Mouse (Mus musculus) myocyte (in vitro differentiated cells): ENCODE results near the gene Gm45140. TPM values are rescaled to one million over a fixed set of nuclear protein-coding genes. Genes with fewer than 3 reads are reported as not detected.

ENCODE experiments used
- H3K27me3 ChIP-seq: one replicate; pipeline ENCODE4 v1.6.1; 2011; ENCODE audit not compliant: control insufficient read depth, insufficient read depth, insufficient read length
- H3K36me3 ChIP-seq: one replicate; pipeline ENCODE4 v1.6.1; 2011; ENCODE audit not compliant: control insufficient read depth, insufficient read depth
- H3K4me2 ChIP-seq: one replicate; pipeline ENCODE4 v1.6.1; 2011; ENCODE audit warnings: low read depth, control low read depth
- H3K4me3 ChIP-seq: one replicate; pipeline ENCODE4 v1.5.1; 2011; ENCODE audit warnings: mild to moderate bottlenecking, control low read depth, moderate library complexity
- H3K79me2 ChIP-seq: one replicate; pipeline ENCODE4 v1.6.1; 2011; ENCODE audit not compliant: control insufficient read depth, insufficient read depth
- H3ac ChIP-seq: one replicate; pipeline ENCODE4 v1.6.1; 2011; ENCODE audit not compliant: control insufficient read depth, insufficient read length
- CEBPB ChIP-seq: IDR thresholded peaks from 2 replicates; pipeline ENCODE4 v1.6.1; 2011; ENCODE audit warnings: mild to moderate bottlenecking, moderate library complexity; ENCODE audit not compliant: poor library complexity, insufficient read depth, severe bottlenecking
- E2F4 ChIP-seq: IDR thresholded peaks from one replicate; pipeline ENCODE4 v1.6.1; 2011; ENCODE audit warnings: mild to moderate bottlenecking, control low read depth, moderate library complexity; ENCODE audit not compliant: insufficient read depth
- MAX ChIP-seq: IDR thresholded peaks from one replicate; pipeline ENCODE4 v1.6.1; 2011; ENCODE audit warnings: low read depth, mild to moderate bottlenecking, control low read depth
- MYOD1 ChIP-seq, 3 experiments: IDR thresholded peaks; one replicate each; pipeline ENCODE4 v1.6.1; 2011; ENCODE audit warnings: control low read depth in 2 of 3, low read depth in 2 of 3, mild to moderate bottlenecking in 2 of 3, moderate library complexity in 1 of 3; ENCODE audit not compliant: insufficient read length in 2 of 3, control insufficient read depth in 1 of 3
- MYOG ChIP-seq, 3 experiments: IDR thresholded peaks; one replicate each; pipeline ENCODE4 v1.6.1; 2011; ENCODE audit warnings: control low read depth in 2 of 3, low read depth in 2 of 3, mild to moderate bottlenecking in 2 of 3; ENCODE audit not compliant: insufficient read length in 2 of 3, control insufficient read depth in 1 of 3, insufficient read depth in 1 of 3
- POLR2A ChIP-seq: IDR thresholded peaks from one replicate; pipeline ENCODE4 v1.6.1; 2011; ENCODE audit warnings: low read depth, mild to moderate bottlenecking, control low read depth, moderate library complexity; ENCODE audit not compliant: insufficient read length
- POLR2AphosphoS2 ChIP-seq: IDR thresholded peaks from one replicate; pipeline ENCODE4 v1.6.1; 2011; ENCODE audit warnings: low read depth, control low read depth; ENCODE audit not compliant: insufficient read length
- REST ChIP-seq: IDR thresholded peaks from one replicate; pipeline ENCODE4 v1.6.1; 2011; ENCODE audit warnings: mild to moderate bottlenecking, control low read depth, moderate library complexity; ENCODE audit not compliant: insufficient read depth, insufficient read length
- SRF ChIP-seq: IDR thresholded peaks from one replicate; pipeline ENCODE4 v1.6.1; 2011; ENCODE audit warnings: low read depth; ENCODE audit not compliant: control insufficient read depth, insufficient read length
- TCF12 ChIP-seq: IDR thresholded peaks from one replicate; pipeline ENCODE4 v1.6.1; 2011; ENCODE audit warnings: mild to moderate bottlenecking, control low read depth; ENCODE audit not compliant: poor library complexity, insufficient read depth, severe bottlenecking
- TCF3 ChIP-seq: IDR thresholded peaks from one replicate; pipeline ENCODE4 v1.6.1; 2011; ENCODE audit warnings: low read depth, control low read depth; ENCODE audit not compliant: insufficient read length
- USF1 ChIP-seq: IDR thresholded peaks from one replicate; pipeline ENCODE4 v1.6.1; 2011; ENCODE audit warnings: low read depth, mild to moderate bottlenecking, control low read depth, moderate library complexity
- polyA plus RNA-seq: library from polyadenylated mRNA; unstranded; fragments of >200 nt; fragmentation: generic; extraction: Trizol; gene quantifications from one replicate; pipeline ENCODE4 v1.2.1, GENCODE M21; 2012; ENCODE audit warnings: missing spikeins

Gene Gm45140
- polyA plus RNA-seq, 1 experiment, result 2.6 TPM

- Histone ChIP-seq H3K36me3 (no peaks in the 10 kb centered on the region), H3ac (no peak overlapping the region)
Measured at GRCm38 (mm10) chr6:87763376-87764280, 72.0 kb downstream of the Gm45140 start.

GRCm38 (mm10) chr6:87762161-87762560 lies 73.4 kb downstream of the Gm45140 start:
- Histone ChIP-seq H3K4me3 (no peak overlapping the region), H3K79me2 (no peaks in the 10 kb centered on the region), H3K27me3 (peaks cover 20% of the 10 kb centered on the region), H3K4me2 (no peak overlapping the region), H3ac (no peak overlapping the region), H3K36me3 (no peaks in the 10 kb centered on the region)
- TF ChIP-seq MYOG (IDR thresholded peaks at IDR 0.05; ENCODE audit: control insufficient read depth in 1 of 3, insufficient read depth in 1 of 3, insufficient read length in 2 of 3, low read depth in 2 of 3) (no peak), REST (no peak), TCF3 (no peak), USF1 (no peak), CEBPB (no peak), POLR2AphosphoS2 (no peak), POLR2A (no peak), SRF (no peak), TCF12 (no peak), MAX (no peak), E2F4 (no peak), MYOD1 (IDR thresholded peaks at IDR 0.05; ENCODE audit: control insufficient read depth in 1 of 3, insufficient read length in 2 of 3, low read depth in 2 of 3) (no peak)

More at GRCm38 (mm10) chr6:87763376-87764280, 72.0 kb downstream of the Gm45140 start:
- no peak overlapping the region for H3K4me3 ChIP-seq
- H3K27me3 ChIP-seq, result peaks cover 20% of the 10 kb centered on the region
- no peaks in the 10 kb centered on the region for H3K79me2 ChIP-seq
- no peak overlapping the region for H3K4me2 ChIP-seq
- no peak for TF ChIP-seq REST
- no peak for TF ChIP-seq POLR2AphosphoS2
- TF ChIP-seq TCF3, result no peak
- TF ChIP-seq E2F4, result no peak
- no peak for TF ChIP-seq TCF12
- TF ChIP-seq MYOG (IDR thresholded peaks at IDR 0.05; ENCODE audit: control insufficient read depth in 1 of 3, insufficient read depth in 1 of 3, insufficient read length in 2 of 3, low read depth in 2 of 3), result no peak
- TF ChIP-seq MAX, result no peak
- no peak for TF ChIP-seq MYOD1 (IDR thresholded peaks at IDR 0.05; ENCODE audit: control insufficient read depth in 1 of 3, insufficient read length in 2 of 3, low read depth in 2 of 3)
- TF ChIP-seq USF1, result no peak
- TF ChIP-seq CEBPB, result no peak
- no peak for TF ChIP-seq SRF
- no peak for TF ChIP-seq POLR2A

DNA sequence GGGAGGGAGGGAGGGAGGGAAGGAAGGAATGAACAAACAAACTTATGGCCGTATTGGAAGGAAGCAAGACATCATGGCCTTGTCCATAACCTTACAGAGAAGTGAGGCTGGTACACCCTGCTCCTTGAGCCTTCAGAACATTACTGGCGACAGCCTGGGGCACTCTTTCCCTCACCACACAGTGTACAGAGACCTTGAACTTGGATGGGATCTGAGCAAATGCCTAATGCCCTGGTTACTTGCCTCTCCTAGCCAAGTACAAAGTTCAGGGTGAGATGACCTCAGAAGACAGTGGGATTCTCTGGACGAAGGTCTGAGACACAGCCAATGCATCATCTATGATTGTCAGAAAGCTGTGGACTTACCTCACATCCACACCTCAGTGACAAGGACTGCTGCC lies 75.7 kb downstream of the Gm45140 start:
- Histone ChIP-seq H3K27me3 (peaks cover 25% of the 10 kb centered on the region), H3K36me3 (no peaks in the 10 kb centered on the region), H3K4me3 (no peak overlapping the region), H3K4me2 (no peak overlapping the region), H3ac (no peak overlapping the region), H3K79me2 (no peaks in the 10 kb centered on the region)
- TF ChIP-seq TCF12, result no peak
- TF ChIP-seq SRF, result no peak

DNA sequence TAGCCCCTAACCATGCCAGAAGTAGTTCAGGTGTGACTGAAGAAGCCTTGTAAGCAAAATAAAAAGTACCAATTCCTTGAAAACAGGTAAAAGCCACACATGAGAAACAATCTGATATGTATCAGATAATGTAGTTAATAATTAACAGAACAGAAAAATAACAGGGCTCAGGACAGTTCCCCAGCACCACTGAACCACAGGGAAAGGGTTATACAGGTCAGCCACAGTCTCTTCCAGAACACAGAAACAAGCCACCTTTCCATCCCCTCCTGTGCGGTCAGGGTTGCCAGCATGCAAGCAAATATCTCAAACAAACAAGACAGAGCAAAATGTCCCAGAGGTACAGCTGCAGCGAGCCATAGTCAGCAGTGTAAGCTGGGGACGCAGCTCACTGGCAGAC lies 76.2 kb downstream of the Gm45140 start:
- H3K36me3 ChIP-seq, result no peaks in the 10 kb centered on the region
- no peak overlapping the region for H3K4me3 ChIP-seq
- no peaks in the 10 kb centered on the region for H3K79me2 ChIP-seq
- peaks cover 25% of the 10 kb centered on the region for H3K27me3 ChIP-seq
- TF ChIP-seq REST (no peak), MYOG (IDR thresholded peaks at IDR 0.05; ENCODE audit: control insufficient read depth in 1 of 3, insufficient read depth in 1 of 3, insufficient read length in 2 of 3, low read depth in 2 of 3) (no peak), MYOD1 (IDR thresholded peaks at IDR 0.05; ENCODE audit: control insufficient read depth in 1 of 3, insufficient read length in 2 of 3, low read depth in 2 of 3) (no peak), SRF (no peak), POLR2A (no peak), TCF3 (no peak), USF1 (no peak)
- H3ac ChIP-seq, result no peak overlapping the region
- no peak overlapping the region for H3K4me2 ChIP-seq

DNA sequence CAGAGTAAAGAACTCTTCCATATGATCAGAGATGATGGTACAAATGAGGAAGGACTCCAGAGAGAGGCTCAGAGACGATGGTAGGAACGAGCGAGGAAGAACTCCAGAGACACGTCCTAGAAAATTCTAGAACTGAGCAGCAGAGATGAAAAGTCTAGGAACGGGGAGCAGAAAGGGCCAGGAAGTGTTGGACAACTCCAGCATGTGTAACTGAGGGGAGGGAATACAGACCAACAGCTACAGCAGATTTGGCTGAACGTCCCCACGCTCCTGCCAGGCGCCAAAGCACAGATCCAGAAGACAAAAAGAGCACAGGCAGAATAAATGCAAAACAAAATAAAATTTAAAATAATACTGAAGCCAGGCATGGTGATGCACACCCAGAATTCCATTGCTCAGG lies 78.7 kb downstream of the Gm45140 start:
- TF ChIP-seq POLR2AphosphoS2, result no peak
- no peak for TF ChIP-seq REST
- no peak for TF ChIP-seq TCF12
- TF ChIP-seq E2F4, result no peak
- TF ChIP-seq CEBPB, result no peak
- H3ac ChIP-seq, result no peak overlapping the region

More for the DNA sequence above, 78.7 kb downstream of the Gm45140 start:
- Histone ChIP-seq H3K79me2 (no peaks in the 10 kb centered on the region), H3K4me2 (no peak overlapping the region), H3K36me3 (no peaks in the 10 kb centered on the region), H3K27me3 (peaks cover 30% of the 10 kb centered on the region), H3K4me3 (no peak overlapping the region)
